Mouse (Mus musculus) G1E (cell line): ENCODE results near the gene Nek7. TPM values are rescaled to one million over a fixed set of nuclear protein-coding genes. Genes with fewer than 3 reads are reported as not detected.

ENCODE experiments used
- ATAC-seq: 2 replicates; pipeline ENCODE4 v1.8.0; 2016; ENCODE audit warnings: mild to moderate bottlenecking; ENCODE audit not compliant: insufficient number of reproducible peaks, poor library complexity, low FRiP score, severe bottlenecking; ENCODE audit errors: extremely low read depth
- DNase-seq: peaks from one replicate; pipeline ENCODE4 v3.0.0; 2012; ENCODE audit warnings: low spot score
- H3K27me3 ChIP-seq: 2 replicates; pipeline ENCODE4 v1.6.1; 2012; ENCODE audit warnings: mild to moderate bottlenecking, low read length, inconsistent platforms; ENCODE audit not compliant: insufficient read depth
- H3K36me3 ChIP-seq: replicated peaks from 2 replicates; pipeline ENCODE3; 2012; ENCODE audit warnings: mild to moderate bottlenecking, inconsistent platforms
- H3K4me1 ChIP-seq: 2 replicates; pipeline ENCODE4 v1.6.1; 2012; ENCODE audit warnings: low read depth, low read length, inconsistent platforms, mixed read lengths; ENCODE audit not compliant: insufficient read depth
- H3K4me3 ChIP-seq: 2 replicates; pipeline ENCODE4 v1.5.1; 2012; ENCODE audit warnings: low read depth, mild to moderate bottlenecking, inconsistent platforms, low read length, moderate library complexity, mixed read lengths
- H3K9me3 ChIP-seq: replicated peaks from 2 replicates; pipeline ENCODE4 v1.6.1; 2012; ENCODE audit warnings: inconsistent platforms
- CTCF ChIP-seq: IDR thresholded peaks from 2 replicates; pipeline ENCODE4 v1.5.1; 2012; ENCODE audit warnings: low read depth, low read length, inconsistent platforms, mixed read lengths
- GATA1 ChIP-seq: IDR thresholded peaks from 2 replicates; pipeline ENCODE4 v1.6.1; 2012; ENCODE audit warnings: borderline replicate concordance, low read length, inconsistent platforms, mixed read lengths
- GATA2 ChIP-seq: IDR thresholded peaks from 2 replicates; pipeline ENCODE4 v1.6.1; 2012; ENCODE audit warnings: low read depth, low read length, inconsistent platforms, borderline replicate concordance
- POLR2AphosphoS5 ChIP-seq: IDR thresholded peaks from 2 replicates; pipeline ENCODE4 v1.6.1; 2012; ENCODE audit warnings: low read depth, low read length, inconsistent platforms; ENCODE audit not compliant: insufficient replicate concordance
- TAL1 ChIP-seq: conservative IDR thresholded peaks from 2 replicates; pipeline ENCODE4 v1.6.1; 2012; ENCODE audit warnings: low read depth, low read length, inconsistent platforms, mixed read lengths
- polyA plus RNA-seq: library from polyadenylated mRNA; stranded (reverse); fragments of >175 nt; gene quantifications from 2 replicates; pipeline ENCODE4 v1.2.3, GENCODE M21; 2012
- total RNA-seq, 2 experiments: library from RNA; stranded (forward) in 1 of 2; stranded (reverse) in 1 of 2; fragments of 200-1000 nt in 1 of 2; fragments of >200 nt in 1 of 2; fragmentation: Nextera tagmentation in 1 of 2; gene quantifications; 2 replicates each; pipeline ENCODE4 v1.2.3; 2014 to 2017

The Nek7 gene
- total and polyA plus RNA-seq, 3 experiments: 14.7 to 67.3 (median 49.9) TPM

DNA sequence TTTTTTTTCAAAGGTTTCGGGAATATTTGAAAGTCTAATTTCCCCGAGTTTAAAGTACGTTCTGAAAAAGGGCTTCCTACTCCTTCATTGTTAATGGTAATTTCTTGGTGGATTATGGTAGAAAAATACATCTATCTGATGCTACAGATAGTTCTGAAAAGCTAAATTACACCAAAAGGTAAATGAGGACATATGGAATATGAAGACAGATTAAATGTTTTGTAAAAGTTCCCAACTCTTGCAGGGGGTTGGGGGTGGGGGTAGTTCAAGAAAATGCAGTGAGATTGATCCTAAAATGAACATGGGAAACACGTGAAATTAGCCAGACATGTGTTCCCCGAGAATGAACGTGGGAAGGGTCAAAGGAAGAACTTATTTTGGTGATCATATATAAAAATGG, 119.2 kb downstream of the Nek7 start:
- TF ChIP-seq GATA2 (no peak), POLR2AphosphoS5 (no peak), GATA1 (no peak), CTCF (no peak), TAL1 (no peak)
- Histone ChIP-seq H3K4me3 (no peak overlapping the region), H3K36me3 (peaks cover 42% of the 10 kb centered on the region), H3K27me3 (no peaks in the 10 kb centered on the region), H3K4me1 (no peaks in the 10 kb centered on the region), H3K9me3 (no peaks in the 10 kb centered on the region)
- ATAC-seq (no peak), DNase-seq (no peak)

DNA sequence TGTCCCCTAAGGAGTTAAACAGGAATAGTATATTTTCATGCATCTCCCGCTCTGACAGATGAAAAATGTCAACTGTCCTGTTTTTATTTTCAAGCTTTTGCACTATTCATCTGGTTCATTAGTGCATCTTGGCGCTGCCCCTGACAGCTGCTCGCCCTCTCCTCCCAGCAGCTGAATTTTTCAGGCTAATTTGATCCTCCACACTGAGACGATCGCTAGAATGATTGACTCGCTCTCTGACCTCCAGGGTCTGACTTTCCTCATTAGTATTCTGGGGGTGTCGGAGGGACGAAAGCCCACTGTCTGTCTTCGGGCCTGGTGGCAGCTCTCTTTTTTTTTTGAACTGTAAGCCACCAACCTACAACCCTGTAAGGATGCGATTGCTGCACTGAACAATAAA, 119.8 kb downstream of the Nek7 start:
- Histone ChIP-seq H3K4me1 (no peaks in the 10 kb centered on the region), H3K4me3 (no peak overlapping the region), H3K9me3 (no peaks in the 10 kb centered on the region), H3K36me3 (peaks cover 46% of the 10 kb centered on the region), H3K27me3 (no peaks in the 10 kb centered on the region)
- no peak for ATAC-seq
- no peak for DNase-seq
- TF ChIP-seq POLR2AphosphoS5 (no peak), GATA1 (no peak), CTCF (no peak), TAL1 (no peak), GATA2 (no peak)

- ATAC-seq (no peak), DNase-seq (no peak)
- no peak overlapping the region for H3K4me3 ChIP-seq
- peaks cover 40% of the 10 kb centered on the region for H3K36me3 ChIP-seq
- H3K27me3 ChIP-seq: no peaks in the 10 kb centered on the region
- TF ChIP-seq GATA1 (no peak), POLR2AphosphoS5 (no peak), GATA2 (no peak), CTCF (no peak), TAL1 (no peak)
- H3K9me3 ChIP-seq: no peaks in the 10 kb centered on the region
- H3K4me1 ChIP-seq: no peaks in the 10 kb centered on the region
Measured at GRCm38 (mm10) chr1:138499461-138499860, 120.5 kb downstream of the Nek7 start.

DNA sequence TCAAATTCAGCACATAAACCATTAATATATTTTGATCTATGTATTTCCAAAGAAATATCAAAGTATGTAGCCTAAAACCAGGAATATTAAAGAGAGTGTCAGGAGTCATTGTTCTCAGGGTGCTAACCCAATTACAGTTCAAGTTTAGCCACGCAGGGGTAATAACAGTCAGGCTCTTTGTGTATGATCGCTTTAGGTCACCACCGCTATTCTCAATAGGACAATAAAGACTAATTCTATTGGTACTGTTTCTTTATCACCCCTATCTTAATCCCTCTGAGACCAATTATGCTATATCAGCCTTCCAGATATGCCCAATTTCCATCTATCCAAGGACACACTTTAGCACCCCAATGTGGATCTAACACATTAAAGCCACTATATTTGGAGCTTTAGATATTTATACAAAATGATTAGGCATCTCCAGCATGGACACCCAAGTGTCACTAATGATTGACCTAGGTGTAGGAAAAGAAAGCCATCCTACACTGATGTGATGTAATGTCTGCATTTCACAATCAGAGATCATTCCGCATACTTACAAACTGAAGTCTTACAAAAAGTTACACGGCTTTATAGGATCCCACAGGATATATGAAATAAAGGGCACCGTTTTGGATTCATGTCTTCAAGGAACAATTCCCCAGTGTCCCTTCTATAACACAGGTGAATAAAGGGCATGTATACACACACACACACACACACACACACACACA, 128.4 kb downstream of the Nek7 start:
- DNase-seq (no peak), ATAC-seq (no peak)
- no peaks in the 10 kb centered on the region for H3K4me1 ChIP-seq
- H3K27me3 ChIP-seq: no peaks in the 10 kb centered on the region
- no peak for TF ChIP-seq GATA2
- no peak for TF ChIP-seq POLR2AphosphoS5
- no peak for TF ChIP-seq GATA1
- TF ChIP-seq TAL1: no peak
- no peak for TF ChIP-seq CTCF
- no peaks in the 10 kb centered on the region for H3K9me3 ChIP-seq
- H3K36me3 ChIP-seq: peaks cover 27% of the 10 kb centered on the region
- H3K4me3 ChIP-seq: no peak overlapping the region

GRCm38 (mm10) chr1:138487569-138487968, 132.4 kb downstream of the Nek7 start:
- no peaks in the 10 kb centered on the region for H3K4me1 ChIP-seq
- ATAC-seq: no peak
- no peaks in the 10 kb centered on the region for H3K27me3 ChIP-seq
- H3K36me3 ChIP-seq: peaks cover 30% of the 10 kb centered on the region
- no peak for TF ChIP-seq TAL1
- no peak for TF ChIP-seq CTCF
- TF ChIP-seq GATA2: no peak
- TF ChIP-seq POLR2AphosphoS5: no peak
- TF ChIP-seq GATA1: no peak
- DNase-seq: no peak
- no peak overlapping the region for H3K4me3 ChIP-seq
- no peaks in the 10 kb centered on the region for H3K9me3 ChIP-seq

DNA sequence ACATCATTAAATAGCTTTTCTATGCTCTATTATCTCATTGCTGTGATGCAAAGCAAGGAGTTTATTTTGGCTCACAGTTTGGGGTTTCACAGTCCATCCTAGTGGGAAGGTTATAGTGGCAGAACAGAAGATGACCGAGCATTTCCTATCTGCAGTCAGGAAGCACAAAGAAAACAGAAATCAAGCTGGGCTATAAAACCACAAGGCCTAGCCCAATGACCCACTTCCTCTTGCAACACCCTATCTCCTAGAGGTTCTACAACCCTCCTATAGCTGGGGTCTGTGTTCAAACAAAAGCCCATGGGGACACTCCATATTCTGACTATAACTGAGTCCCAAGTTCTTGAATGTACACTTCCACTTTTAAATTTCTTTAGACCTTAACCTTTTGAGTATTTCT, 139.2 kb downstream of the Nek7 start:
- Histone ChIP-seq H3K36me3 (peaks cover 9% of the 10 kb centered on the region), H3K27me3 (no peaks in the 10 kb centered on the region), H3K9me3 (0 out of 2 replicates have a peak, but pooled peaks cover 3% of the 10 kb centered on the region), H3K4me3 (no peak overlapping the region), H3K4me1 (no peaks in the 10 kb centered on the region)
- TF ChIP-seq TAL1 (no peak), CTCF (no peak), GATA1 (no peak), GATA2 (no peak), POLR2AphosphoS5 (no peak)
- ATAC-seq (no peak), DNase-seq (no peak)
